Mouse (Mus musculus) ES-Bruce4 (cell line): ENCODE data around the gene Papss1.

Experiments
- CTCF ChIP-seq: IDR thresholded peaks from one replicate; pipeline ENCODE4 v1.8.1; 2011; ENCODE audit warnings: low read depth, low read length
- EP300 ChIP-seq: IDR thresholded peaks from 2 replicates; pipeline ENCODE4 v1.6.1; 2011; ENCODE audit warnings: low read depth, low read length; ENCODE audit not compliant: insufficient read depth
- POLR2A ChIP-seq: IDR thresholded peaks from one replicate; pipeline ENCODE4 v1.8.1; 2011; ENCODE audit warnings: low read length; ENCODE audit not compliant: insufficient read depth

DNA sequence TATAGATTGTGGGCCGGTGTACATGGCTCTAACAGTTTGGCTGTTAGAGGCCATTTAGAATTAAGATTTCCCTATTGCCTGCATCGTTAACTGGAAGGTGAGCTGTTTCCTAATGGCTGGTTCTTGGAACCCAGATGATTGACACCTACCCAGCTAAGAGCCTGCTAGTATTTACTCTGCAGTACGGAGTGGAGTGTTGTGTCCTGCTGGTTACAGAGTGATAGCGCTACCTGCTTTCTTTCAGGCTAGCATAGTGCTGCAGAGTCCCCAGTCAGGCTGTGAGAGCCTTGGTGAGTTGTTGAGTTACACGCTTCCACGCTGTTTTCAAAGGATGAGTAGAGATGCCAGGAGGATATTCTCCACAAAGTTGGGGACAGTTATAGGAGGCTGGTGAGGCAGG, 46.0 kb downstream of the Papss1 start:
- TF ChIP-seq POLR2A = no peak
- TF ChIP-seq EP300 = no peak
- no peak for TF ChIP-seq CTCF
